8 mouse cellular contexts compared by ENCODE assay signal in the genomic region with DNA sequence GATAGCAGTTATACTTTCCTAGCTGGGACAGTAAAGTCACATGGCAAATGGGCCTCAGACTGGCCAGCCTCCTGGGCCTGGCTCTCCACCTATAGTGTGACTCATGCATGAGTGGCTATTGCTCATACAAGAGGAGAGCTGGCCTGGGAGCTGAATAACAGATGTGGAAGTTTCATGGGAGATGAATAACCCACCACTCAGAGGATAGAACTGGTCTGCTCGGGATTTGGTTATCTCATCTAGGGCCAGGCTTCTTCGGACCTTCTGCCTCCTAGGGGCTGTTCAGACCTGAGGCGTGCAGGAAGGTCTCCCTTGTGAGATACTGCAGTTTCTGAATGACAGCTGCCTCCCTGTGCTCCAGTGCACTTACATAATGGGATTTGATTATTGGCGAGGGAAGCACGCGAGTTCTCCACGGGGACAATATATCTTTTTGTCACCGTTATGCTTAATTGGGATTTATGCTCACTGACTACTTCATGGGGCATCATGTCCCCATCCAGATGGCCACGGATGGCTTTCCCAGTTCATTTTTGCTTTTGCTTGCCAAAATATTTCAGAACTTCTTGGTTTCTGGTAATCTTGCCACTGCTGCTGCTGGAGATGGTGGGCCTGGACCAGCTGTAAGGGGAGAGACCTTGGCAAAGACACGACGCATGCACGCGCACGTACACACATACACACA.
DNase-seq lines count a peak whose midpoint lies in the region.

No protein-coding gene starts in this region.

- DNase-seq in adrenal gland, postnatal 10 days = peak; percentile 41
- no peak for DNase-seq in adrenal gland, adult 8-10 months
- DNase-seq in urinary bladder, postnatal 14 days (ENCODE audit: low spot score) = peak; percentile 18
- DNase-seq in urinary bladder, adult 18-20 months (ENCODE audit: low spot score in 2 of 2) = no peak
- DNase-seq in layer of hippocampus, adult 8-10 months (ENCODE audit: low spot score in 2 of 2) = peak; percentile 41 to 74
- DNase-seq in ovary, postnatal 36 days (ENCODE audit: low spot score) = no peak
- no peak for DNase-seq in frontal cortex, adult 2 months (ENCODE audit: extremely low spot score in 1 of 2, low spot score in 1 of 2)
- DNase-seq in embryo, embryonic 10.5 days (ENCODE audit: low spot score) = no peak

Comparison
In these comparisons a context has a peak if more than half of its experiments do, and no peak if none do; other contexts are left out.
1. DNase-seq: peak in adrenal gland, postnatal 10 days (single experiment), urinary bladder, postnatal 14 days (single experiment) and layer of hippocampus, adult 8-10 months (2 of 2); none in adrenal gland, adult 8-10 months (single experiment), urinary bladder, adult 18-20 months (0 of 2), ovary, postnatal 36 days (single experiment), frontal cortex, adult 2 months (0 of 2) and embryo, embryonic 10.5 days (single experiment).